Mouse (Mus musculus) lung, adult 2 months (tissue): ENCODE results near the gene Ccr4. TPM values are rescaled to one million over a fixed set of nuclear protein-coding genes. Genes with fewer than 3 reads are reported as not detected.

ENCODE experiments used
- DNase-seq: peaks from one replicate; pipeline ENCODE4 v3.0.0; 2022
- H3K4me1 ChIP-seq: fragments of 200-500 bp; 2 replicates; pipeline ENCODE4 v1.6.1; 2011; ENCODE audit warnings: low read length; ENCODE audit not compliant: control insufficient read depth, insufficient read depth
- H3K4me3 ChIP-seq: fragments of 200-500 bp; replicated peaks from 2 replicates; pipeline ENCODE3; 2011; ENCODE audit warnings: low read depth, mild to moderate bottlenecking, control low read depth, low read length; ENCODE audit errors: extremely low read depth
- CTCF ChIP-seq: fragments of 200-500 bp; IDR thresholded peaks from 2 replicates; pipeline ENCODE4 v1.5.1; 2011; ENCODE audit warnings: mild to moderate bottlenecking, low read length, control low read depth; ENCODE audit not compliant: insufficient read depth
- POLR2A ChIP-seq: fragments of 200-500 bp; IDR thresholded peaks from 2 replicates; pipeline ENCODE4 v1.6.1; 2011; ENCODE audit warnings: low read depth, mild to moderate bottlenecking, control low read depth, low read length, borderline replicate concordance; ENCODE audit errors: extremely low read depth
- WGBS: fragments of 180-500 bp; shearing (Covaris S2); methylation state at CpG from one replicate; pipeline ENCODE4 v1.1.7; 2018; 5-methylcytosine and 5-hydroxymethylcytosine counted together
- polyA plus RNA-seq: library from polyadenylated mRNA; depleted of rRNA; stranded (reverse); fragments of >200 nt; gene quantifications from 2 replicates; pipeline ENCODE4 v1.2.3, GENCODE M21; 2012

Ccr4 gene
- polyA plus RNA-seq, 1 experiment: 0.69 TPM

DNA sequence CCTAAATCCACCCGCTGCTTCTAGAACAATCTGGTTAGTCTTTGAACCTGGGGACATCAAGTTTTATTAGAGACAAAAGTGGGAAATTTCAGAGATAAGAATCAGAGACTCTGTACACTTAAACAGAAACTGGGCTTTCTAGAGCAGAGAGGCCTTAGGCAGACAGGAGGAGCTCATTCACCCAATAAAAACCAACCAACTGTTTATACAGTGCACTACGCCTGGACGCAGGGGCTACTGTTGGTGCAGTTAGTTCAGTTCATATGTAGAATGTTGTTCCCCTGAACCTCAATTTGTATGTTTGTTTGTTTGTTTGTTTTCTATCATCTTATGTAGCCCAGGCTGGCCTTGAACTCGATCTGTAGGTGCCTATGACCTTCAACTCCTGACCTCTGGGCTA is 17.9 kb downstream of the Ccr4 start:
- 82% methylated on average over 4 of the region's 4 CpGs for WGBS
- TF ChIP-seq CTCF (no peak), POLR2A (no peak)
- DNase-seq: no peak
- Histone ChIP-seq H3K4me1 (no peaks in the 10 kb centered on the region), H3K4me3 (no peak overlapping the region)

DNA sequence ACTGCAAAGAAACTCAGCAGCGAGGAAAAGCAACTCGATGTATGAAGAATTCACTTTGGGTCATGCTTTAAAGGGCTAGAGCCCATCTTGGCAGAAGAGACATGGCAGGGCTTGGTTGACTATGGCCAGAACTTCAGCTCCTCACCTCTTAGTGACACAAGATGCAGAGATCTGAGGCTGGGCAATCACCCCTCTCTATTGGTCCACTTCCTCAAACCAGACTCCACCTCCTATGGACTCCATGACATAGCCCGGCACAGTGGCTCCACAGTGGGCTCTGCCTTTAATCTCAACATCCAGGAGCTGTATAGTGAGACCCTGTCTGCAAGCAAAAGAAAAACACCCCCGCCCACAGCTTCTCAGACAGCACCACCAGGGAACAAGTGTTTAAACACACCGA is 19.9 kb downstream of the Ccr4 start:
- H3K4me1 ChIP-seq: no peaks in the 10 kb centered on the region
- TF ChIP-seq POLR2A (no peak), CTCF (no peak)
- no peak overlapping the region for H3K4me3 ChIP-seq
- DNase-seq: no peak
- 65% methylated on average over 5 of the region's 5 CpGs for WGBS

DNA sequence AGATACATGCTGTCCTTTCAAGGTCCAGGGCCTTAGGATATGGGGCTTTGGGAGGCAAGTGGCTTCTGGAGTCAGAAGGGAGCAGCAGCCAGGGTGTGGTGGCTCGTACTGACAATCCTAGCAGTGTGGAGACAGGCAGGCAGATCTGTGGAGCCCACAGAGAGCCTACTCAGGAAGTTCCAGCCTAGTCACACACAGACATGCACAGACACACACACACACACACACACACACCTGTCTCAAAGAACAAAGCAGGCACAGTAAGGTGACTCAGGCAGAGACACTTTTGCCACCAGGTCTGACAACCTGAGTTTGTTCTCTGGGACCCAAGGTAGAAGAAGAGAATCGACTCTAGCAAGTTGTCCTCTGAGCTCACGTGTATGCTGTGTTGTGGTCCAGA is 23.8 kb downstream of the Ccr4 start:
- no peak for TF ChIP-seq CTCF
- no peak for TF ChIP-seq POLR2A
- no peak for DNase-seq
- Histone ChIP-seq H3K4me1 (no peaks in the 10 kb centered on the region), H3K4me3 (no peak overlapping the region)
- WGBS: 63% methylated on average over 3 of the region's 3 CpGs

DNA sequence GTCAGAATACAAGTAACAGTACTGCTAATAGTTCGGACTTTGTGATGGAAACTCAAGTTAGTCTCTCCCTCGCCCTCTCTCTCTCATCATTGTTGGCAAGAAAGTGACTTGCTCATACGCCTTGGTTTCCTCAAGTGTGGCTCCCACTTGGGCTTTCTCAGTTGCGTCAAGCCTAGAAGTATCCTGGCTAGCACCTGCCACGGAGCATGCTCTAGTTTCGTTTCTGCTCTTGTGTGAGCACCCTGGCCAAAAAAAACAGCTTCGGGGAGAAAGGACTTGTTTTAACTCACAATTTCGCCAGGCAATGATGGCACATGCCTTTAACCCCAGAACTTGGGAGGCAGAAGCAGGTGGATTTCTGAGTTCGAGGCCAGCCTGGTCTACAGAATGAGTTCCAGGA is 27.7 kb downstream of the Ccr4 start:
- Histone ChIP-seq H3K4me3 (no peak overlapping the region), H3K4me1 (no peaks in the 10 kb centered on the region)
- no peak for DNase-seq
- 83% methylated on average over 9 of the region's 9 CpGs for WGBS
- TF ChIP-seq POLR2A (no peak), CTCF (no peak)

DNA sequence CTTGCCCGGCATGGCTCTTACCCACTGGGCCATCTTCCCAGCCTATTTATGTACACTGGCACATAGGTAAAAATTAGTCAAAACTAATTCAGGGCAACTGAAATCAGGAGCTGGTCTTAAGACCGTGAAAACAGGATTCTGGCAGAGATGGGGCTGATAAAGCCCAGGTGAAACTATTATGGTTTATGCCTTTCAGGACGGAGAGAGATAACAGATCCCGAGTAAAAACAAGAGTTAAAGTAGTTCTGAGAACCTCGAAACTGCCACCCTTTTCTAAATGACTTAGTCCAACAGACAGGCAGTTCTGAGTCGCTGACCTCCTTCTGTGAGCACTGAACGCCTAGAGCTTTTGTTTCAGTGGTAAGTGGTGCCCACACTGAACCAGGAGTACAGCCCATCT is 32.8 kb downstream of the Ccr4 start:
- Histone ChIP-seq H3K4me3 (no peak overlapping the region), H3K4me1 (no peaks in the 10 kb centered on the region)
- WGBS: 81% methylated on average over 7 of the region's 7 CpGs
- DNase-seq: no peak
- TF ChIP-seq POLR2A (no peak), CTCF (no peak)

DNA sequence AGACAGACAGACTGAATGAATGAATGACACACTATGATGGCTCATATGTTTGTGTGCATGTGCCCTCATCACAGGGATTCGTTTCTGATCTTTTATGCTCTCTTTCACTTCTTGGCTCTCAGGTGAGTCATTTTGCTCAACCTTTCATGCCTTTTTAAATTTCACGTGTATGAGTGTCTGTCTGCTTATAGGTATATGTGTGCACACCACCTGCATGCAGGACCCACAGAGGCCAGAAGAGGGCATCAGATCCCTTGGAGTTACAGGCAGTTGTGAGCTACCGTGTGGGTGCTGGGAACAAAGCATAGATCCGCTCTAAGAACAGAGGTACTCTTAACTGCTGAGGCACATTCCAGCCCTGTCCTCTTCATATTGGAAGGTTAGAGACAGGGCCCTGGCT is 36.0 kb downstream of the Ccr4 start:
- no peak for TF ChIP-seq CTCF
- TF ChIP-seq POLR2A: no peak
- DNase-seq: no peak
- H3K4me3 ChIP-seq: no peak overlapping the region
- over 99% methylated on average over 4 of the region's 4 CpGs for WGBS
- H3K4me1 ChIP-seq: no peaks in the 10 kb centered on the region

DNA sequence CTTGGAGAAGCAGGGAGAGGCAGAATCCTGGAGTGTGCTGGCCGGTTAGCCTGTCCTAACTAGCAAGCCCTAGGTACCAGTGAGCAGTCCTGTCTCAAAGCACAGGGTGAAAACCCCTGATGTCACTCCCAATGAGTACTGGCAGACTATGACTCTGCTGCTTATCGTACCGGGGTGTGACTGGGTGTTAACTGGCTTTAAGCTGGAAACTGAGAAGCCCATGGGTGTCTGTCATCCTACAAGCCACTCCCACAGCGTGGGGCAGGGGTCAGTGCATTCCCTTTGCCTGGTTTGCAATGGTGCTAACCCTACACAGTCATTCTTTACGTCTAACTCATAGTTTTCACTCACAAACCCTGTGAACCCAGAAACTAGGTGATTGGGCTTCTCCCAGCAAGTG is 36.5 kb downstream of the Ccr4 start:
- no peak for DNase-seq
- TF ChIP-seq CTCF (no peak), POLR2A (no peak)
- Histone ChIP-seq H3K4me3 (no peak overlapping the region), H3K4me1 (no peaks in the 10 kb centered on the region)
- WGBS: 81% methylated on average over 5 of the region's 5 CpGs

DNA sequence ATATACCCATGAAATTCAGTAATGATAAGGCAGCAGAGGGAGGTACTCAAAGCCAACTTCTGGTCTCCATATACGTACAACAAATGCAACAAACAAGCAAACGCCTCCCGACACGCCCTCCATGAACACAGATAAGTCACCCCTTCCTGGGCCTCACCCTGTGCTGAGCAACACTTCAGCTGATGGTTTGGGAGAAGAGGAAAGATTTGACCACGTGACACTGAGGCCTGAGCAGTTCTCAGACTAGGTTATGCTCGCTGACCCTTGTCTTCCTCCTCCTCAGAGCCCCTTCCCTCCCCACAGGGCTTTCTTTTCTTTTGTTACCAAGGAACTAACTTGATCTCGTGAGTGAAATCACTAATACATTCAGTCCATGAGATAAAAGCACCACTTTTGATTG is 37.8 kb downstream of the Ccr4 start:
- Histone ChIP-seq H3K4me1 (no peaks in the 10 kb centered on the region), H3K4me3 (no peak overlapping the region)
- WGBS: 82% methylated on average over 7 of the region's 7 CpGs
- DNase-seq: no peak
- no peak for TF ChIP-seq CTCF
- TF ChIP-seq POLR2A: no peak

DNA sequence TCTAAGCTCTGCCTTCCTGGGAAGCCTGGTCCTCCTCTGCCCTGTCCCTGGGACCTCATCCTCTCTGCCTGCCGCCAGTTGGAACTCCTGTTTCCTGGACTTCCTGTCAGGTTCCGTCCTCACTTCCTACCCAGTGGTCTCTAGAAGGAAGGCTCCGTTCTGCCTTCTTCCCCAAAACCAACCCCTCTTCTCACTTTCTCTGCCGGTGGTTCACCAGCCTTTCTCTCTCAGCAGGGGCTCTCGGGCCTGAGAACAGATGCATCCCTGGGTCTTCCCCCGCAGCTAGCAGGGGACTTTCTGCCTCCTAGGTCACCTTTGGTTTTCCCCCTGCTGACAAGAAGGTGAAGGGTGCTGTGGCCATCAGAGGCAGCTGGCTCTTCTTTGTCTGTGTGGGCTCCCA is 39.3 kb downstream of the Ccr4 start:
- Histone ChIP-seq H3K4me1 (no peaks in the 10 kb centered on the region), H3K4me3 (no peak overlapping the region)
- DNase-seq: no peak
- TF ChIP-seq CTCF (no peak), POLR2A (no peak)
- 70% methylated on average over 6 of the region's 6 CpGs for WGBS

DNA sequence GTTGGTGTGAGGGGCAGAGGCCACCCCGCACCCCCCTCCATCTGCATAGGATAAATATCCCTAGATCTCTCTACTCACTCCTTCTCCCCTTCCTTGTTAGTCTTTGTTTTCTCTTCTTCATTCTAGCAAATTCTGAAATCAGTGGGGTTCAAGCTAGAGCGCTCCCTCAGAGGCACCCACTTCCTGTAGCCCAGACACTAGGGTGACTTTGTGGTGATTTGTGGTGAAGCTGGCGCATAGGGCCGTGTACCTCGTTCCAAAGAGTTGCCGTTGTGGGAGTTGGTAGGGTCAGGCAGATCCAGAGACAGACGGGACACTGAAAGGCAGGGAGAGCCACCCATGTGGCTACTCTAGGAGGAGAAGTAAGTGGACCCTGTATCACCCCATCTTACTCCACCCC is 42.1 kb downstream of the Ccr4 start:
- no peak for DNase-seq
- Histone ChIP-seq H3K4me1 (no peaks in the 10 kb centered on the region), H3K4me3 (no peak overlapping the region)
- TF ChIP-seq CTCF (no peak), POLR2A (no peak)
- 86% methylated on average over 7 of the region's 7 CpGs for WGBS

DNA sequence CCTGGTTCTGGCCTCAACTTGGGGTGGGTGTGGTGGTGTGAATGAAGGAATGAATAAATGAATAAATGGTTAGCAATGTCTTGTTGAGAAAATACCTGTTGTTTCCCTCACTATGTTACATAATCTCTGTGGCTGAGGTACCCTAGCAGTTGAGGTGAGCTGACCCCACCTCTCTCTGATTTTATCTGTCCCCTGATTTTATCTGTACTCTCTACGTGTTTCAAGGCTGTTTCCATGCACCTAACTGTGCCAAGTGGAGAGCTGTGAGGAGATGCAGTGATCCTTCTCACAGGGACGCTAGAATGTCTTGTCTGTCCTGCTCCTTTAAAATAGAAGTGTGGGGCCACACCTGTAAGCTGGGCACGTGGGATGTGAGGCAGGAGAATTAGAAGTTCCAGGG is 46.3 kb downstream of the Ccr4 start:
- H3K4me1 ChIP-seq: no peaks in the 10 kb centered on the region
- TF ChIP-seq CTCF (no peak), POLR2A (no peak)
- no peak for DNase-seq

DNA sequence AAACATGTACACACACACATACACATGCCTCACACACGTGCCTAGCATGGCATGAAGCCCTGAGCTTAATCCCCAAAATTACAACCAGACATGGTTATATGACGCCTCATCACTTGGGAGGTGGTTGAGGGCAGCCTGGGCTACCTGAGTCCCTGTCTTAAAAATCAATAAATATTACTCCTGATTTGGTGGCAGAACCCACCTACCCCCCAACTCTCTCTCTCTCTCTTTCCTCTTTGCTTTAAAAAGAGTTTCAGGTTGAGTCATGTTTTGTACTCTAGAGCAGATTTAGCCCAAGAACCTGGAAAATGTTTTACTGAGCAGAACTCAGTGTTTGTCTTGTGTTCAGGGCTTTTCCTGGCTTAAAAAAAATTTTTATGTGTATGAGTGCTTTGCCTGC is 49.3 kb downstream of the Ccr4 start:
- DNase-seq: no peak
- TF ChIP-seq POLR2A (no peak), CTCF (no peak)
- WGBS: 86% methylated on average over 2 of the region's 2 CpGs
- Histone ChIP-seq H3K4me3 (no peak overlapping the region), H3K4me1 (no peaks in the 10 kb centered on the region)

More for the DNA sequence above, 46.3 kb downstream of the Ccr4 start:
- WGBS: 75% methylated on average over 3 of the region's 3 CpGs
- no peak overlapping the region for H3K4me3 ChIP-seq
